Mouse (Mus musculus) bone marrow macrophage, adult 2 months (primary cell): ENCODE measurements around the gene Clnk.

ENCODE experiments used
- CTCF ChIP-seq: IDR thresholded peaks from 2 replicates; pipeline ENCODE4 v1.5.1; 2012; ENCODE audit warnings: low read depth, mild to moderate bottlenecking, low read length, moderate library complexity
- POLR2A ChIP-seq: IDR thresholded peaks from 2 replicates; pipeline ENCODE4 v1.6.1; 2012; ENCODE audit warnings: mild to moderate bottlenecking, low read depth, low read length, borderline replicate concordance

- TF ChIP-seq CTCF (no peak), POLR2A (no peak)
Observed at GRCm38 (mm10) chr5:38874931-38875330, 1.7 kb downstream of the Clnk start.
